Mouse (Mus musculus) left cerebral cortex, postnatal 36 days (tissue): ENCODE measurements at regions not wholly inside any gene's neighbourhood (a gene's known extent, or its start where the extent isn't known, plus 50 kb on each side); places are given as distances from the start of the nearest gene placed in this dataset.

Experiments
- DNase-seq, 2 experiments: peaks; one replicate each; pipeline ENCODE4 v3.0.0; 2021 to 2022; ENCODE audit warnings: low spot score in 2 of 2, mixed read lengths in 1 of 2
- intact Hi-C: fragments of 180-260 bp; cut with DNase I; formaldehyde crosslinking; loops from one replicate; pipeline ENCODE4 v1.15.1; 2025

- no peak for DNase-seq
- intact Hi-C loops = no loop called here
Measured at GRCm38 (mm10) chr6:127373052-127373451, 73.6 kb upstream of the Parp11 start.

- intact Hi-C loops = no loop called here
- no peak for DNase-seq
Measured at GRCm38 (mm10) chr6:127373797-127374463, 72.7 kb upstream of the Parp11 start.

- intact Hi-C loops = no loop called here
Measured at GRCm38 (mm10) chr6:127374464-127375143, 72.0 kb upstream of the Parp11 start.

GRCm38 (mm10) chr6:127375144-127375529 lies 71.5 kb upstream of the Parp11 start:
- DNase-seq = no peak
- intact Hi-C loops = no loop called here

More at GRCm38 (mm10) chr6:127374464-127375143, 72.0 kb upstream of the Parp11 start:
- DNase-seq = no peak

GRCm38 (mm10) chr6:127375711-127376199 lies 70.9 kb upstream of the Parp11 start:
- intact Hi-C loops = no loop called here
- DNase-seq = no peak

GRCm38 (mm10) chr6:127378701-127379100 lies 67.9 kb upstream of the Parp11 start:
- DNase-seq = no peak
- intact Hi-C loops = loop anchor here (2.0 kb wide), 1 partner anchor 60 kb away; no protein-coding TSS in a partner anchor

GRCm38 (mm10) chr6:127379511-127379910 lies 67.1 kb upstream of the Parp11 start:
- intact Hi-C loops = loop anchor here (2.0 kb wide), 1 partner anchor 59 kb away; no protein-coding TSS in a partner anchor
- no peak for DNase-seq

- intact Hi-C loops = no loop called here
- no peak for DNase-seq
Measured at GRCm38 (mm10) chr6:127381148-127381888, 65.3 kb upstream of the Parp11 start.

- intact Hi-C loops = no loop called here
- DNase-seq = no peak
Measured at GRCm38 (mm10) chr6:127391258-127392011, 55.2 kb upstream of the Parp11 start.

- intact Hi-C loops = no loop called here
- no peak for DNase-seq
Measured at GRCm38 (mm10) chr6:127392012-127392798, 54.4 kb upstream of the Parp11 start.

GRCm38 (mm10) chr6:127392799-127393172 lies 53.9 kb upstream of the Parp11 start:
- intact Hi-C loops = no loop called here
- no peak for DNase-seq

GRCm38 (mm10) chr6:127393907-127394600 lies 52.6 kb upstream of the Parp11 start:
- no peak for DNase-seq
- intact Hi-C loops = no loop called here
